Mouse (Mus musculus) layer of hippocampus, postnatal 25 days (tissue): ENCODE measurements at regions not wholly inside any gene's neighbourhood (a gene's known extent, or its start where the extent isn't known, plus 50 kb on each side); places are given as distances from the start of the nearest gene placed in this dataset.

ENCODE experiments used
- DNase-seq, 2 experiments: peaks; one replicate each; pipeline ENCODE4 v3.0.0; 2022; ENCODE audit warnings: mixed read lengths in 2 of 2, low spot score in 1 of 2; ENCODE audit errors: extremely low spot score in 1 of 2

- DNase-seq: no peak
Measured at GRCm38 (mm10) chr3:29757821-29758494, 676.1 kb downstream of the Egfem1 start.
